ENCODE assay signal across 8 mouse cellular contexts in genomic region chr19:4927904-4928531, GRCm38 (mm10). TPM values are rescaled to one million over a fixed set of nuclear protein-coding genes. Genes with fewer than 3 reads are reported as not detected.
DNase-seq lines count a peak whose midpoint lies in the region; ATAC-seq and TF ChIP-seq lines count a peak whose summit lies in the region.

Gene Dpp3 (minus strand): TSS chr19:4928287.

- ATAC-seq in cerebellum, adult (ENCODE audit: insufficient number of reproducible peaks, low FRiP score, low TSS enrichment) = peak; percentile 88
- ATAC-seq in forebrain, embryonic 13.5 days = peak; percentile 98
- ATAC-seq in liver, postnatal 0 days = peak; percentile 98
- peak; percentile 98 for ATAC-seq in neural tube, embryonic 14.5 days (ENCODE audit: low read depth)

- peaks cover 10% of the 10 kb centered on the region for H3K36me3 ChIP-seq in ES-Bruce4 (ENCODE audit: control insufficient read depth, insufficient read depth, low read length, poor library complexity, severe bottlenecking)
- peaks cover 30% of the 10 kb centered on the region for H3K36me3 ChIP-seq in forebrain, embryonic 13.5 days (ENCODE audit: poor library complexity, severe bottlenecking)
- peaks cover 15% of the 10 kb centered on the region for H3K36me3 ChIP-seq in liver, postnatal 0 days (replicated peaks; ENCODE audit: insufficient read depth, low read length)
- H3K36me3 ChIP-seq in neural tube, embryonic 14.5 days (ENCODE audit: control insufficient read depth, insufficient read depth, low read length) = 0 out of 2 replicates have a peak, but pooled peaks cover 11% of the 10 kb centered on the region

- peak within 1 kb of the TSS; percentile 97 for H3K4me3 ChIP-seq in ES-Bruce4 (ENCODE audit: low read depth, low read length)
- H3K4me3 ChIP-seq in forebrain, embryonic 13.5 days = peak within 1 kb of the TSS; percentile 74
- H3K4me3 ChIP-seq in liver, postnatal 0 days (ENCODE audit: low read depth, low read length) = peak within 1 kb of the TSS; percentile 57
- H3K4me3 ChIP-seq in neural tube, embryonic 14.5 days (ENCODE audit: low read depth, low read length) = peak within 1 kb of the TSS; percentile 57

- TF ChIP-seq EP300 in ES-Bruce4 (IDR thresholded peaks at IDR 0.05; ENCODE audit: insufficient read depth, low read depth, low read length) = 0 out of 2 replicates have a peak, but pooled peaks have one; percentile 10
- TF ChIP-seq EP300 in liver, postnatal 0 days (IDR thresholded peaks at IDR 0.05; ENCODE audit: low read depth) = no peak

- intact Hi-C loops in heart, postnatal 10 days (cut with DNase I) = loop anchor here (2.0 kb wide), 1 partner anchor 33 kb away; no protein-coding TSS in a partner anchor

- peak within 1 kb of the TSS; percentile 62 for H3K9ac ChIP-seq in ES-Bruce4 (ENCODE audit: low read depth, poor library complexity, severe bottlenecking)
- peak within 1 kb of the TSS; percentile 68 for H3K9ac ChIP-seq in forebrain, embryonic 13.5 days
- H3K9ac ChIP-seq in liver, postnatal 0 days (replicated peaks) = peak within 1 kb of the TSS; percentile 50
- peak within 1 kb of the TSS; percentile 55 for H3K9ac ChIP-seq in neural tube, embryonic 14.5 days (replicated peaks; ENCODE audit: low read depth, low read length)

- WGBS in forebrain, embryonic 13.5 days = under 1% methylated on average over 32 of the region's 32 CpGs
- WGBS in large intestine, adult 2 months = under 1% methylated on average over 32 of the region's 32 CpGs
- WGBS in liver, postnatal 0 days (ENCODE audit: insufficient replicate concordance) = under 1% methylated on average over 32 of the region's 32 CpGs
- WGBS in neural tube, embryonic 14.5 days = under 1% methylated on average over 32 of the region's 32 CpGs

- H3K27me3 ChIP-seq in ES-Bruce4 (ENCODE audit: control insufficient read depth, insufficient read depth, low read length, poor library complexity, severe bottlenecking) = no peaks in the 10 kb centered on the region
- no peaks in the 10 kb centered on the region for H3K27me3 ChIP-seq in forebrain, embryonic 13.5 days
- no peaks in the 10 kb centered on the region for H3K27me3 ChIP-seq in liver, postnatal 0 days (ENCODE audit: insufficient read depth, low read length)
- no peaks in the 10 kb centered on the region for H3K27me3 ChIP-seq in neural tube, embryonic 14.5 days (ENCODE audit: control insufficient read depth, insufficient read depth, low read length)

- no peak for TF ChIP-seq CTCF in ES-Bruce4 (IDR thresholded peaks at IDR 0.05; ENCODE audit: low read depth, low read length)
- TF ChIP-seq CTCF in liver, postnatal 0 days (IDR thresholded peaks at IDR 0.05; ENCODE audit: low read depth) = no peak

- DNase-seq in heart, postnatal 10 days = peak; percentile 99
- DNase-seq in large intestine, adult 2 months (ENCODE audit: low read depth, low spot score) = peak; percentile 95
- DNase-seq in liver, postnatal 0 days = peak; percentile 99
- DNase-seq in testis, postnatal 10 days (ENCODE audit: low spot score) = peak; percentile 100

- 0 out of 2 replicates have a peak within 1 kb of the TSS, but pooled peaks have one; percentile 5 for H3K27ac ChIP-seq in ES-Bruce4 (ENCODE audit: insufficient read depth, low read length)
- H3K27ac ChIP-seq in forebrain, embryonic 13.5 days = peak within 1 kb of the TSS; percentile 62
- peak within 1 kb of the TSS; percentile 62 for H3K27ac ChIP-seq in liver, postnatal 0 days (ENCODE audit: low read depth)
- H3K27ac ChIP-seq in neural tube, embryonic 14.5 days (ENCODE audit: low read depth, low read length) = peak within 1 kb of the TSS; percentile 74

- H3K4me2 ChIP-seq in forebrain, embryonic 13.5 days = peak within 1 kb of the TSS; percentile 84
- H3K4me2 ChIP-seq in liver, postnatal 0 days (ENCODE audit: low read depth, low read length) = peak within 1 kb of the TSS; percentile 73
- H3K4me2 ChIP-seq in neural tube, embryonic 14.5 days (ENCODE audit: low read depth, low read length) = peak within 1 kb of the TSS; percentile 68

- H3K9me3 ChIP-seq in ES-Bruce4 (replicated peaks; ENCODE audit: control insufficient read depth, insufficient read depth, low read length, poor library complexity, severe bottlenecking) = no peaks in the 10 kb centered on the region
- H3K9me3 ChIP-seq in forebrain, embryonic 13.5 days (replicated peaks) = no peaks in the 10 kb centered on the region
- H3K9me3 ChIP-seq in liver, postnatal 0 days (ENCODE audit: low read length) = no peaks in the 10 kb centered on the region
- no peaks in the 10 kb centered on the region for H3K9me3 ChIP-seq in neural tube, embryonic 14.5 days (ENCODE audit: control insufficient read depth, low read length)

- H3K4me1 ChIP-seq in ES-Bruce4 (ENCODE audit: control insufficient read depth, insufficient read depth, low read length) = no peaks in the 10 kb centered on the region
- peaks cover 25% of the 10 kb centered on the region for H3K4me1 ChIP-seq in forebrain, embryonic 13.5 days
- H3K4me1 ChIP-seq in liver, postnatal 0 days (ENCODE audit: insufficient read depth) = peaks cover 16% of the 10 kb centered on the region
- H3K4me1 ChIP-seq in neural tube, embryonic 14.5 days (ENCODE audit: control insufficient read depth, insufficient read depth, low read length) = peaks cover 13% of the 10 kb centered on the region

- peak; percentile 44 for TF ChIP-seq POLR2A in ES-Bruce4 (IDR thresholded peaks at IDR 0.05; ENCODE audit: insufficient read depth, low read length)

RNA-seq across cellular contexts. Expression of gene Dpp3, which starts in this region (rescaled TPM):
- polyA plus RNA-seq in ES-Bruce4 (2011; ENCODE audit: insufficient read depth, insufficient read length, low read depth, missing spikeins) = 129 and 139 TPM in 2 replicates
- 118 and 132 TPM in 2 replicates for polyA plus RNA-seq in forebrain, embryonic 13.5 days (2015; fragmentation: Nextera tagmentation; extraction: Ambion mirVana)
- total RNA-seq in heart, postnatal 10 days (2021) = 10 to 100 TPM; 37.4 to 38.2 TPM
- 126 and 154 TPM in 2 replicates for polyA plus RNA-seq in large intestine, adult 2 months (2012; rRNA removed)
- 28.9 and 30.6 TPM in 2 replicates for polyA plus RNA-seq in liver, postnatal 0 days (2015; fragmentation: Nextera tagmentation; extraction: Ambion mirVana)
- polyA plus RNA-seq in neural tube, embryonic 14.5 days (2014; fragmentation: Nextera tagmentation; extraction: Ambion mirVana) = 75.9 and 95.2 TPM in 2 replicates

Comparison
In these comparisons a context has a peak if more than half of its experiments do, and no peak if none do; other contexts are left out.
1. Peak in every context shown above with its lines: DNase-seq, ATAC-seq, H3K4me3 ChIP-seq and H3K27ac ChIP-seq.
2. H3K27ac ChIP-seq: peak in every context shown above with its lines; median percentile 74 in neural tube, embryonic 14.5 days; 62 in forebrain, embryonic 13.5 days; 62 in liver, postnatal 0 days; 5 in ES-Bruce4.